Mouse (Mus musculus) hindbrain, postnatal 0 days (tissue): ENCODE data around the gene Tulp2. TPM values are rescaled to one million over a fixed set of nuclear protein-coding genes. Genes with fewer than 3 reads are reported as not detected.
"Not testable (repeated sequence)": the region's sequence is repeated elsewhere in the genome, so short reads cannot be mapped to it uniquely, and the experiment has no call there.

Experiments used
- ATAC-seq: fragments of 200-750 bp; cut with Nextera tagmentation; 2 replicates; pipeline ENCODE4 v1.8.0; 2017; ENCODE audit warnings: mild to moderate bottlenecking, moderate TSS enrichment, moderate library complexity
- DNase-seq: peaks from one replicate; pipeline ENCODE4 v3.0.0-alpha.2; 2015; ENCODE audit warnings: low spot score
- H3K27ac ChIP-seq: fragments of 300-500 bp; sonication (generic); 2 replicates; pipeline ENCODE4 v1.5.1; 2014; ENCODE audit warnings: mild to moderate bottlenecking
- H3K27me3 ChIP-seq: fragments of 300-500 bp; sonication (generic); 2 replicates; pipeline ENCODE4 v1.6.1; 2014; ENCODE audit warnings: low read length, mixed read lengths; ENCODE audit not compliant: insufficient read depth
- H3K36me3 ChIP-seq: fragments of 300-500 bp; sonication (generic); 2 replicates; pipeline ENCODE4 v1.6.1; 2014; ENCODE audit warnings: low read length, mixed read lengths; ENCODE audit not compliant: insufficient read depth
- H3K4me1 ChIP-seq: fragments of 300-500 bp; sonication (generic); 2 replicates; pipeline ENCODE4 v1.6.1; 2014; ENCODE audit warnings: antibody characterized with exemption, low read length, mixed read lengths; ENCODE audit not compliant: insufficient read depth
- H3K4me2 ChIP-seq: fragments of 300-500 bp; sonication (generic); 2 replicates; pipeline ENCODE4 v1.6.1; 2014; ENCODE audit warnings: low read depth, mild to moderate bottlenecking, low read length, moderate library complexity, mixed read lengths
- H3K4me3 ChIP-seq: fragments of 300-500 bp; sonication (generic); 2 replicates; pipeline ENCODE4 v1.5.1; 2014; ENCODE audit warnings: low read length
- H3K9ac ChIP-seq: fragments of 300-500 bp; sonication (generic); replicated peaks from 2 replicates; pipeline ENCODE4 v1.6.1; 2014; ENCODE audit warnings: mild to moderate bottlenecking, low read length, moderate library complexity, mixed read lengths
- H3K9me3 ChIP-seq: fragments of 300-500 bp; sonication (generic); 2 replicates; pipeline ENCODE4 v1.6.1; 2016; ENCODE audit warnings: low read length, mixed read lengths
- CTCF ChIP-seq: IDR thresholded peaks from 2 replicates; pipeline ENCODE4 v1.5.1; 2016; ENCODE audit warnings: antibody characterized with exemption, control low read depth, low read depth
- WGBS: fragments of 180-500 bp; shearing (Covaris S2); extraction: QIAGEN DNeasy Blood & Tissue Kit; methylation state at CpG from one replicate; pipeline ENCODE4 v1.1.7; 2014; 5-methylcytosine and 5-hydroxymethylcytosine counted together
- polyA plus RNA-seq: library from polyadenylated mRNA; unstranded; fragments of >200 nt; fragmentation: Nextera tagmentation; extraction: Ambion mirVana; gene quantifications from 2 replicates; pipeline ENCODE4 v1.2.1, GENCODE M21; 2015
- total RNA-seq: library from RNA; depleted of rRNA; stranded (reverse); fragments of >200 nt; gene quantifications from 2 replicates; pipeline ENCODE4 v1.2.3, GENCODE M21; 2014

Gene Tulp2
- total and polyA plus RNA-seq, 2 experiments from 2014 or later = 0.21 TPM

- no peaks in the 10 kb centered on the region for H3K27me3 ChIP-seq
- H3K4me1 ChIP-seq = no peaks in the 10 kb centered on the region
- no peaks in the 10 kb centered on the region for H3K36me3 ChIP-seq
- no peak overlapping the region for H3K4me3 ChIP-seq
- WGBS = 52% methylated on average over 1 of the region's 1 CpGs
- DNase-seq = no peak
- no peaks in the 10 kb centered on the region for H3K9me3 ChIP-seq
- H3K9ac ChIP-seq = no peak overlapping the region
- no peak for TF ChIP-seq CTCF
- no peak for ATAC-seq
- no peak overlapping the region for H3K27ac ChIP-seq
- no peak overlapping the region for H3K4me2 ChIP-seq
These were observed 5.2 kb upstream of the Tulp2 start for GRCm38 (mm10) chr7:45476453-45476852.

DNA sequence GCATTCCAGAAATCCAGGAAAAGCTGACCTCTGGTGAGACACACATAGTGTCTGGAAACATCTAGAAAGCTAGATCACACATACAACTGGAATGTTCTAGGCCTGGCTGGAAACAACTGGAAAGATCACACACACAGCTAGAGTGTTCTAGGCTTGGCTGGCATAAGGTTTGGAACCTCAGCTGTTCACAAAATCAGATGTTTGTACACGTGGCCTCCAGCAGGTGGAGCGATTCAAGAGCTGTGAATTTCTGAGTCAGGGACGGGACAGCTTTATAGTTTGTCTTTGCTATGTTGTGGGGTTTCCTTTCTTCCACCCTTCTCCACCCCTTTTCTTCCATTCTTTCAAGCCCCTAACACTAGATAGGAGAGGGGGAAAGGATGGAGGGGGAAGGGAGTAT lies 4.7 kb upstream of the Tulp2 start:
- no peaks in the 10 kb centered on the region for H3K4me1 ChIP-seq
- ATAC-seq (peak; percentile 50; the same call in 1 of the 2 replicates), DNase-seq (peak; percentile 82)
- H3K27me3 ChIP-seq = no peaks in the 10 kb centered on the region
- no peak overlapping the region for H3K4me2 ChIP-seq
- no peaks in the 10 kb centered on the region for H3K36me3 ChIP-seq
- TF ChIP-seq CTCF = peak; percentile 88
- H3K9ac ChIP-seq = no peak overlapping the region
- no peak overlapping the region for H3K27ac ChIP-seq
- no peaks in the 10 kb centered on the region for H3K9me3 ChIP-seq
- H3K4me3 ChIP-seq = no peak overlapping the region
- 7% methylated on average over 3 of the region's 3 CpGs for WGBS

- Histone ChIP-seq H3K9ac (no peak overlapping the region), H3K36me3 (no peaks in the 10 kb centered on the region), H3K4me2 (no peak overlapping the region), H3K27me3 (no peaks in the 10 kb centered on the region), H3K27ac (no peak overlapping the region), H3K4me1 (no peaks in the 10 kb centered on the region), H3K9me3 (no peaks in the 10 kb centered on the region), H3K4me3 (no peak overlapping the region)
- TF ChIP-seq CTCF = no peak
- no peak for ATAC-seq
- DNase-seq = no peak
- WGBS = 96% methylated on average over 7 of the region's 7 CpGs
These were observed 2.9 kb upstream of the Tulp2 start for GRCm38 (mm10) chr7:45478774-45479173.

- H3K4me1 ChIP-seq, H3K27me3 ChIP-seq, H3K9ac ChIP-seq, H3K36me3 ChIP-seq, ATAC-seq, H3K9me3 ChIP-seq, H3K4me3 ChIP-seq, DNase-seq, H3K27ac ChIP-seq, H3K4me2 ChIP-seq: not testable (repeated sequence)
- WGBS = 73% methylated on average over 3 of the region's 4 CpGs
These were observed 1.4 kb upstream of the Tulp2 start for GRCm38 (mm10) chr7:45480310-45480709.

DNA sequence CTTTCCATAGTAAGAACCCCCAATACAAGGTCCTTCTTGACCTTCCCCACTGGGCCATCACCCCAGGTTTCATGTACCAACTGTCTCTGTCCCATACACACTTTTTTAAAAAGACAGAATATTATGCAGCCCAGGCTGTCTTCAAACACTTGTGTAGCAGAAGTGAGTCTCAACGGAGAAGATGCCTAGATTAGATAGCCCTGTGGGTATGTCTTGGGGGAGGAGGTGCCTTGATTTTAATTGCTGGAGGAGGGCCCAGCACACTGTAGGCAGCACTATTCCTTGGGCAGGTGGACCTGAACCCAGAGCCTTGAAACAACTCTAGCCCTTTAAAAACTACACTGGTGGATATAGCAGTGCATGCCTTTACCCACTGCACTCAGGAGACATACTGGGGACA lies 489 bp downstream of the Tulp2 start:
- Histone ChIP-seq H3K27ac (no peak overlapping the region), H3K9ac (no peak overlapping the region), H3K9me3 (no peaks in the 10 kb centered on the region), H3K4me1 (no peaks in the 10 kb centered on the region), H3K4me2 (no peak overlapping the region), H3K27me3 (no peaks in the 10 kb centered on the region), H3K36me3 (no peaks in the 10 kb centered on the region), H3K4me3 (no peak overlapping the region)
- TF ChIP-seq CTCF = no peak
- DNase-seq (no peak), ATAC-seq (no peak)
- 91% methylated on average over 1 of the region's 1 CpGs for WGBS

GRCm38 (mm10) chr7:45484985-45485384 lies 3.3 kb downstream of the Tulp2 start:
- H3K4me3 ChIP-seq, H3K4me1 ChIP-seq, H3K36me3 ChIP-seq, H3K27me3 ChIP-seq, ATAC-seq, DNase-seq, H3K4me2 ChIP-seq, H3K9me3 ChIP-seq, H3K9ac ChIP-seq, H3K27ac ChIP-seq: not testable (repeated sequence)
- 92% methylated on average over 5 of the region's 5 CpGs for WGBS

- DNase-seq (no peak), ATAC-seq (no peak)
- H3K9ac ChIP-seq = no peak overlapping the region
- H3K27me3 ChIP-seq = no peaks in the 10 kb centered on the region
- no peak overlapping the region for H3K4me2 ChIP-seq
- no peaks in the 10 kb centered on the region for H3K4me1 ChIP-seq
- no peak overlapping the region for H3K27ac ChIP-seq
- WGBS = 89% methylated on average over 7 of the region's 7 CpGs
- no peak for TF ChIP-seq CTCF
- H3K9me3 ChIP-seq = no peaks in the 10 kb centered on the region
- no peak overlapping the region for H3K4me3 ChIP-seq
- no peaks in the 10 kb centered on the region for H3K36me3 ChIP-seq
These were observed 4.5 kb downstream of the Tulp2 start for GRCm38 (mm10) chr7:45486158-45486557.
